Mouse (Mus musculus) cortical plate, adult 2 months (tissue): ENCODE measurements at regions not wholly inside any gene's neighbourhood (a gene's known extent, or its start where the extent isn't known, plus 50 kb on each side); places are given as distances from the start of the nearest gene placed in this dataset.

ENCODE experiments used
- CTCF ChIP-seq: fragments of 200-500 bp; IDR thresholded peaks from 2 replicates; pipeline ENCODE4 v1.5.1; 2011; ENCODE audit warnings: mild to moderate bottlenecking, control low read depth, low read length; ENCODE audit not compliant: insufficient read depth; ENCODE audit errors: extremely low read depth
- POLR2A ChIP-seq: fragments of 200-500 bp; IDR thresholded peaks from 2 replicates; pipeline ENCODE4 v1.6.1; 2011; ENCODE audit warnings: mild to moderate bottlenecking, low read length, control low read depth; ENCODE audit not compliant: insufficient read depth; ENCODE audit errors: extremely low read depth

DNA sequence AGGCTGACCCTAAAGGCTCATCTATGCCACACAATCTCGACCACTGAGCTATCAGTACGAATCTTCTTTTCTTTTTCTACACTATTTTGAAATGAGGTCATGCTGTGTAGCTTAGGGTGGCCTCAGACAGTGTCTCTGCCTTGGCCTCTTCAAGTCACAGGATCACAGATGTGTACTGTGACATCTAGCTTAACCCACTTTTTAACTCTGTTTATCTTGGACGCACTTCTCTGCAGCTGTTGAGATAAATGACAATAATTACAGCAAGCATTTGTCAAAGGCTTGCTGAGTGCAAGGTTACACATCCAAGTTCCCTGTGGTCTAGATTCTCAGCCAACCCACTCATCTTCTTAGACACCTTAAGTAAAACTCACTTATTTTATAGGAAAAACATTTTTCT, 63.3 kb upstream of the Adtrp start:
- no peak for TF ChIP-seq CTCF
- no peak for TF ChIP-seq POLR2A
